Mouse (Mus musculus): ENCODE data around the gene Tcf3. TPM values are rescaled to one million over a fixed set of nuclear protein-coding genes. Genes with fewer than 3 reads are reported as not detected.

Gene Tcf3
- polyA plus RNA-seq, 1 experiment from 2014 or later: 64.4 TPM

GRCm38 (mm10) chr10:80459671-80460070 is 26.2 kb upstream of the Tcf3 start:
- Histone ChIP-seq H3K36me3 (ENCODE audit: control insufficient read depth, insufficient read depth, low read length) (no peaks in the 10 kb centered on the region), H3K9me3 (replicated peaks; ENCODE audit: control insufficient read depth, low read length) (no peaks in the 10 kb centered on the region), H3K27me3 (replicated peaks; ENCODE audit: control insufficient read depth, insufficient read depth, low read length) (no peaks in the 10 kb centered on the region), H3K9ac (ENCODE audit: low read length) (no peak overlapping the region), H3K4me2 (ENCODE audit: low read length) (no peak overlapping the region), H3K4me1 (ENCODE audit: control insufficient read depth, insufficient read depth, low read length) (no peaks in the 10 kb centered on the region), H3K27ac (ENCODE audit: low read depth, low read length) (no peak overlapping the region), H3K4me3 (ENCODE audit: low read depth, low read length) (no peak overlapping the region)
- DNase-seq (ENCODE audit: low spot score): no peak
- no peak for ATAC-seq
- 87% methylated on average over 11 of the region's 11 CpGs for WGBS

- H3K4me3 ChIP-seq (ENCODE audit: low read depth, low read length): no peak overlapping the region
- no peak overlapping the region for H3K9ac ChIP-seq (ENCODE audit: low read length)
- H3K4me2 ChIP-seq (ENCODE audit: low read length): no peak overlapping the region
- no peaks in the 10 kb centered on the region for H3K4me1 ChIP-seq (ENCODE audit: control insufficient read depth, insufficient read depth, low read length)
- 82% methylated on average over 10 of the region's 10 CpGs for WGBS
- no peak overlapping the region for H3K27ac ChIP-seq (ENCODE audit: low read depth, low read length)
- ATAC-seq: no peak
- H3K27me3 ChIP-seq (replicated peaks; ENCODE audit: control insufficient read depth, insufficient read depth, low read length): no peaks in the 10 kb centered on the region
- DNase-seq (ENCODE audit: low spot score): no peak
- H3K9me3 ChIP-seq (replicated peaks; ENCODE audit: control insufficient read depth, low read length): no peaks in the 10 kb centered on the region
- no peaks in the 10 kb centered on the region for H3K36me3 ChIP-seq (ENCODE audit: control insufficient read depth, insufficient read depth, low read length)
Measured at GRCm38 (mm10) chr10:80459236-80459635, 25.8 kb upstream of the Tcf3 start.

- Histone ChIP-seq H3K9ac (ENCODE audit: low read length) (no peak overlapping the region), H3K27me3 (replicated peaks; ENCODE audit: control insufficient read depth, insufficient read depth, low read length) (no peaks in the 10 kb centered on the region), H3K27ac (ENCODE audit: low read depth, low read length) (no peak overlapping the region), H3K4me1 (ENCODE audit: control insufficient read depth, insufficient read depth, low read length) (no peaks in the 10 kb centered on the region), H3K4me2 (ENCODE audit: low read length) (no peak overlapping the region), H3K4me3 (ENCODE audit: low read depth, low read length) (no peak overlapping the region), H3K9me3 (replicated peaks; ENCODE audit: control insufficient read depth, low read length) (no peaks in the 10 kb centered on the region), H3K36me3 (ENCODE audit: control insufficient read depth, insufficient read depth, low read length) (no peaks in the 10 kb centered on the region)
- no peak for ATAC-seq
- 77% methylated on average over 5 of the region's 5 CpGs for WGBS
- no peak for DNase-seq (ENCODE audit: low spot score)
Measured at GRCm38 (mm10) chr10:80455697-80456096, 22.2 kb upstream of the Tcf3 start.

GRCm38 (mm10) chr10:80454781-80455180 is 21.3 kb upstream of the Tcf3 start:
- H3K4me2 ChIP-seq (ENCODE audit: low read length): no peak overlapping the region
- WGBS: 86% methylated on average over 5 of the region's 5 CpGs
- H3K9me3 ChIP-seq (replicated peaks; ENCODE audit: control insufficient read depth, low read length): no peaks in the 10 kb centered on the region
- ATAC-seq (no peak), DNase-seq (ENCODE audit: low spot score) (no peak)
- H3K4me1 ChIP-seq (ENCODE audit: control insufficient read depth, insufficient read depth, low read length): no peaks in the 10 kb centered on the region
- H3K4me3 ChIP-seq (ENCODE audit: low read depth, low read length): no peak overlapping the region
- no peak overlapping the region for H3K27ac ChIP-seq (ENCODE audit: low read depth, low read length)
- no peak overlapping the region for H3K9ac ChIP-seq (ENCODE audit: low read length)
- H3K27me3 ChIP-seq (replicated peaks; ENCODE audit: control insufficient read depth, insufficient read depth, low read length): no peaks in the 10 kb centered on the region
- H3K36me3 ChIP-seq (ENCODE audit: control insufficient read depth, insufficient read depth, low read length): no peaks in the 10 kb centered on the region

GRCm38 (mm10) chr10:80453601-80454000 is 20.2 kb upstream of the Tcf3 start:
- H3K27me3 ChIP-seq (replicated peaks; ENCODE audit: control insufficient read depth, insufficient read depth, low read length): no peaks in the 10 kb centered on the region
- H3K4me2 ChIP-seq (ENCODE audit: low read length): no peak overlapping the region
- H3K4me1 ChIP-seq (ENCODE audit: control insufficient read depth, insufficient read depth, low read length): no peaks in the 10 kb centered on the region
- DNase-seq (ENCODE audit: low spot score) (no peak), ATAC-seq (no peak)
- H3K4me3 ChIP-seq (ENCODE audit: low read depth, low read length): no peak overlapping the region
- H3K9me3 ChIP-seq (replicated peaks; ENCODE audit: control insufficient read depth, low read length): no peaks in the 10 kb centered on the region
- no peaks in the 10 kb centered on the region for H3K36me3 ChIP-seq (ENCODE audit: control insufficient read depth, insufficient read depth, low read length)
- H3K9ac ChIP-seq (ENCODE audit: low read length): no peak overlapping the region
- 84% methylated on average over 10 of the region's 10 CpGs for WGBS
- H3K27ac ChIP-seq (ENCODE audit: low read depth, low read length): no peak overlapping the region

GRCm38 (mm10) chr10:80450599-80450998 is 17.2 kb upstream of the Tcf3 start:
- ATAC-seq (no peak), DNase-seq (ENCODE audit: low spot score) (no peak)
- no peaks in the 10 kb centered on the region for H3K9me3 ChIP-seq (replicated peaks; ENCODE audit: control insufficient read depth, low read length)
- H3K4me1 ChIP-seq (ENCODE audit: control insufficient read depth, insufficient read depth, low read length): no peaks in the 10 kb centered on the region
- 17% methylated on average over 6 of the region's 6 CpGs for WGBS
- 0 out of 2 replicates have a peak, but pooled peaks cover 3% of the 10 kb centered on the region for H3K27me3 ChIP-seq (replicated peaks; ENCODE audit: control insufficient read depth, insufficient read depth, low read length)
- no peak overlapping the region for H3K9ac ChIP-seq (ENCODE audit: low read length)
- no peaks in the 10 kb centered on the region for H3K36me3 ChIP-seq (ENCODE audit: control insufficient read depth, insufficient read depth, low read length)
- no peak overlapping the region for H3K4me2 ChIP-seq (ENCODE audit: low read length)
- no peak overlapping the region for H3K4me3 ChIP-seq (ENCODE audit: low read depth, low read length)
- H3K27ac ChIP-seq (ENCODE audit: low read depth, low read length): no peak overlapping the region

GRCm38 (mm10) chr10:80445898-80446601 is 12.6 kb upstream of the Tcf3 start:
- Histone ChIP-seq H3K36me3 (ENCODE audit: control insufficient read depth, insufficient read depth, low read length) (no peaks in the 10 kb centered on the region), H3K4me3 (ENCODE audit: low read depth, low read length) (no peak overlapping the region), H3K27ac (ENCODE audit: low read depth, low read length) (no peak overlapping the region), H3K9ac (ENCODE audit: low read length) (no peak overlapping the region; the same call in 1 of the 2 replicates), H3K27me3 (replicated peaks; ENCODE audit: control insufficient read depth, insufficient read depth, low read length) (0 out of 2 replicates have a peak, but pooled peaks cover 3% of the 10 kb centered on the region), H3K9me3 (replicated peaks; ENCODE audit: control insufficient read depth, low read length) (no peaks in the 10 kb centered on the region), H3K4me1 (ENCODE audit: control insufficient read depth, insufficient read depth, low read length) (no peaks in the 10 kb centered on the region), H3K4me2 (ENCODE audit: low read length) (peak overlapping the region; percentile 36)
- WGBS: 8% methylated on average over 26 of the region's 26 CpGs
- DNase-seq (ENCODE audit: low spot score): peak; percentile 91
- peak; percentile 88 for ATAC-seq

GRCm38 (mm10) chr10:80445052-80445451 is 11.6 kb upstream of the Tcf3 start:
- no peak overlapping the region for H3K27ac ChIP-seq (ENCODE audit: low read depth, low read length)
- DNase-seq (ENCODE audit: low spot score) (no peak), ATAC-seq (no peak)
- H3K27me3 ChIP-seq (replicated peaks; ENCODE audit: control insufficient read depth, insufficient read depth, low read length): 0 out of 2 replicates have a peak, but pooled peaks cover 3% of the 10 kb centered on the region
- no peak overlapping the region for H3K9ac ChIP-seq (ENCODE audit: low read length)
- H3K4me1 ChIP-seq (ENCODE audit: control insufficient read depth, insufficient read depth, low read length): no peaks in the 10 kb centered on the region
- no peak overlapping the region for H3K4me3 ChIP-seq (ENCODE audit: low read depth, low read length)
- H3K36me3 ChIP-seq (ENCODE audit: control insufficient read depth, insufficient read depth, low read length): no peaks in the 10 kb centered on the region
- no peak overlapping the region for H3K4me2 ChIP-seq (ENCODE audit: low read length)
- WGBS: 53% methylated on average over 1 of the region's 1 CpGs
- H3K9me3 ChIP-seq (replicated peaks; ENCODE audit: control insufficient read depth, low read length): no peaks in the 10 kb centered on the region

GRCm38 (mm10) chr10:80444339-80445045 is 11.0 kb upstream of the Tcf3 start:
- no peak overlapping the region for H3K4me3 ChIP-seq (ENCODE audit: low read depth, low read length)
- no peak overlapping the region; the same call in 1 of the 2 replicates for H3K9ac ChIP-seq (ENCODE audit: low read length)
- H3K4me2 ChIP-seq (ENCODE audit: low read length): no peak overlapping the region
- ATAC-seq: no peak
- peak; percentile 41 for DNase-seq (ENCODE audit: low spot score)
- WGBS: 36% methylated on average over 5 of the region's 5 CpGs
- H3K27me3 ChIP-seq (replicated peaks; ENCODE audit: control insufficient read depth, insufficient read depth, low read length): 0 out of 2 replicates have a peak, but pooled peaks cover 3% of the 10 kb centered on the region
- no peak overlapping the region for H3K27ac ChIP-seq (ENCODE audit: low read depth, low read length)
- H3K36me3 ChIP-seq (ENCODE audit: control insufficient read depth, insufficient read depth, low read length): no peaks in the 10 kb centered on the region
- no peaks in the 10 kb centered on the region for H3K4me1 ChIP-seq (ENCODE audit: control insufficient read depth, insufficient read depth, low read length)
- H3K9me3 ChIP-seq (replicated peaks; ENCODE audit: control insufficient read depth, low read length): no peaks in the 10 kb centered on the region

All from forebrain, embryonic 14.5 days (tissue).